ENCODE assay signal across 14 mouse cellular contexts in the genomic region with DNA sequence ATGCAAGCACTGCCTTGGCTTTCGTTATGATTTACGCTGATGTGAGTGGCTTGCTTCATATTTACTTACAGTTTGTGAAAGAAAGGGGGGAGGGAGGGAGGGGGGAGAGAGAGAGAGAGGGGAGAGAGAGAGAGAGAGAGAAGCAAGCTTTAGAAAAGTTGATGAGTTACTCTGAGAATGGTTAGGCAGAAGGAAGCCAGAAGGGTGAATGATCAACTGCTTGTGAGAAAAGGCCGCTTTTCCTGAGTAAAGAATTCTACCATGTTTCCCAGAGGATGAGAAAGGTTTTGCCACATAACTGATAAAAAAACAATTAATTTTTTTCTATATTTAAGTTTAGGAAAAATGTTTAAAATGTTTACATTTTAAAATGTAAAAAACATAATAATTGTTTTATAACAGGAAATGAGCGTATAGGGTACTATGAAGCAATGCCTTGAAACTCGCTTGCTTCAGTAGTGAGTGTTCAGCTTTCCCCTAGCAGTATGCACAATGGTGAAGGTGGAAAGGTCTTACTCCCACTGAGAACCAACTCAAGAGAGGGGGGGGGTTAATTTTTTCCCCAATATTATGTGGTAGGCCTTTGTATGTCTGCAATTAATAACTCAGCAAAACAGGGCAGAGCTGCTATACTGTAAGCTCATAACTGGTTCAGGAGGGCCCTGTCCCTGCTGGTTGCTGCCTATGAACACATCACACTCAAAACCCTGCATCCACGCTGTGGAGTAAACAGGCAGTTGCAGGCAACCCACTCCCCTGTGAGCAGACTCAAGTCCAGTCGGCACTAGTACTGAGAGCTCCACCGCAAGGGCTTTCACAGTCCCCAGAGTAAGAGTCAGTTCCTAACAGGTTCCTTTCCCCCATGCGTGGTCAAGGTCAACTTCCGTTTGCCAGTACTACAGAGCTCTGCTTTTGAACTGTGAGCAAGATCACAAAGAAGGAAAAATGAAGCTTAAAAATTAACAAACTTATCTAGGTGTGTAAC.
DNase-seq lines count a peak whose midpoint lies in the region; ATAC-seq and TF ChIP-seq lines count a peak whose summit lies in the region.
"Had no signal": no experiment of that assay in that cellular context is flagged by ENCODE, and none has a peak within 500 bp of the region (broad histone marks: within the 10 kb centered on the region; RNA-seq: fewer than 3 reads in every experiment).

No protein-coding gene starts in this region.

- no peak overlapping the region for H3K9ac ChIP-seq in intestine, embryonic 15.5 days
- no peak overlapping the region for H3K9ac ChIP-seq in kidney, embryonic 16.5 days (replicated peaks; ENCODE audit: low read length)
- no peak overlapping the region for H3K9ac ChIP-seq in stomach, embryonic 14.5 days (replicated peaks; ENCODE audit: low read depth, low read length)
- H3K9ac ChIP-seq: hindbrain, embryonic 14.5 days; neural tube, embryonic 13.5 days had no signal

- TF ChIP-seq CTCF in layer of hippocampus, adult 2 months (conservative IDR thresholded peaks at IDR 0.05) = no peak

- 72% methylated on average over 10 of the region's 10 CpGs for WGBS in intestine, embryonic 15.5 days
- 72% methylated on average over 10 of the region's 10 CpGs for WGBS in kidney, embryonic 16.5 days
- WGBS in stomach, embryonic 14.5 days = 68% methylated on average over 10 of the region's 10 CpGs

- no peaks in the 10 kb centered on the region for H3K27me3 ChIP-seq in intestine, embryonic 15.5 days (replicated peaks)
- H3K27me3 ChIP-seq in kidney, embryonic 16.5 days (ENCODE audit: insufficient read depth, low read length) = no peaks in the 10 kb centered on the region
- H3K27me3 ChIP-seq in stomach, embryonic 14.5 days (ENCODE audit: control insufficient read depth, insufficient read depth, low read length) = no peaks in the 10 kb centered on the region
- H3K27me3 ChIP-seq: neural tube, embryonic 13.5 days had no signal

- no peaks in the 10 kb centered on the region for H3K36me3 ChIP-seq in intestine, embryonic 15.5 days
- no peaks in the 10 kb centered on the region for H3K36me3 ChIP-seq in kidney, embryonic 16.5 days (ENCODE audit: insufficient read depth, low read length)
- H3K36me3 ChIP-seq in stomach, embryonic 14.5 days (ENCODE audit: control insufficient read depth, insufficient read depth, low read length) = no peaks in the 10 kb centered on the region

- peak; percentile 84 for ATAC-seq in intestine, embryonic 15.5 days
- ATAC-seq in kidney, embryonic 16.5 days (ENCODE audit: low FRiP score, low TSS enrichment) = peak; percentile 49; the same call in 1 of the 2 replicates
- ATAC-seq in stomach, embryonic 14.5 days (ENCODE audit: insufficient number of reproducible peaks, insufficient read depth, low FRiP score, low read depth) = 0 out of 2 replicates have a peak, but pooled peaks have one; percentile 33
- no peak for ATAC-seq in CD4-positive, CD25-positive, alpha-beta regulatory T cell, adult 4 months

- H3K4me3 ChIP-seq in intestine, embryonic 15.5 days (replicated peaks) = no peak overlapping the region
- H3K4me3 ChIP-seq in kidney, embryonic 16.5 days (ENCODE audit: low read length) = no peak overlapping the region
- no peak overlapping the region for H3K4me3 ChIP-seq in stomach, embryonic 14.5 days (ENCODE audit: low read depth, low read length)
- no peak overlapping the region for H3K4me3 ChIP-seq in layer of hippocampus, adult 2 months
- H3K4me3 ChIP-seq: neural tube, embryonic 13.5 days had no signal

- H3K4me2 ChIP-seq in intestine, embryonic 15.5 days (replicated peaks) = no peak overlapping the region
- H3K4me2 ChIP-seq in kidney, embryonic 16.5 days (replicated peaks; ENCODE audit: low read depth, low read length) = no peak overlapping the region
- H3K4me2 ChIP-seq in stomach, embryonic 14.5 days (replicated peaks; ENCODE audit: low read depth, low read length) = no peak overlapping the region
- H3K4me2 ChIP-seq: hindbrain, embryonic 14.5 days; liver, embryonic 11.5 days; neural tube, embryonic 13.5 days had no signal

- DNase-seq in adrenal gland, postnatal 14 days = peak; percentile 10
- DNase-seq in adrenal gland, adult 8-10 months = no peak
- no peak for DNase-seq in layer of hippocampus, adult 2 months (ENCODE audit: low spot score in 2 of 2)
- no peak for DNase-seq in embryo, embryonic 9.5 days (ENCODE audit: extremely low spot score)
- DNase-seq: adrenal gland, postnatal 25 days; cerebellum, adult 9-11 months; layer of hippocampus, adult 9-11 months had no signal

- peak overlapping the region; percentile 71 for H3K27ac ChIP-seq in intestine, embryonic 15.5 days
- H3K27ac ChIP-seq in kidney, embryonic 16.5 days (ENCODE audit: low read length) = peak overlapping the region; percentile 50
- no peak overlapping the region for H3K27ac ChIP-seq in stomach, embryonic 14.5 days (ENCODE audit: low read length)
- no peak overlapping the region for H3K27ac ChIP-seq in layer of hippocampus, adult 2 months
- H3K27ac ChIP-seq: hindbrain, embryonic 14.5 days; neural tube, embryonic 13.5 days had no signal

- no peaks in the 10 kb centered on the region for H3K4me1 ChIP-seq in intestine, embryonic 15.5 days (replicated peaks)
- no peaks in the 10 kb centered on the region for H3K4me1 ChIP-seq in kidney, embryonic 16.5 days (ENCODE audit: insufficient read depth, low read length)
- no peaks in the 10 kb centered on the region for H3K4me1 ChIP-seq in stomach, embryonic 14.5 days (ENCODE audit: control insufficient read depth, insufficient read depth, low read length)
- H3K4me1 ChIP-seq: neural tube, embryonic 13.5 days had no signal

- H3K9me3 ChIP-seq in intestine, embryonic 15.5 days = no peaks in the 10 kb centered on the region
- no peaks in the 10 kb centered on the region for H3K9me3 ChIP-seq in kidney, embryonic 16.5 days (ENCODE audit: low read length)
- no peaks in the 10 kb centered on the region for H3K9me3 ChIP-seq in stomach, embryonic 14.5 days (ENCODE audit: control insufficient read depth, low read depth, low read length)
- H3K9me3 ChIP-seq: neural tube, embryonic 13.5 days had no signal

Comparison
In these comparisons a context has a peak if more than half of its experiments do, and no peak if none do; other contexts are left out.
1. H3K27ac ChIP-seq: peak in intestine, embryonic 15.5 days (single experiment) and kidney, embryonic 16.5 days (single experiment); none in stomach, embryonic 14.5 days (single experiment) and layer of hippocampus, adult 2 months (single experiment).